Mouse (Mus musculus): ENCODE measurements around the gene Trim67.

- TF ChIP-seq CTCF (IDR thresholded peaks at IDR 0.05; ENCODE audit: borderline replicate concordance, control insufficient read depth, extremely low read depth, insufficient read depth, low read length, poor library complexity): no peak
- TF ChIP-seq POLR2A (IDR thresholded peaks at IDR 0.05; ENCODE audit: control insufficient read depth, extremely low read depth, insufficient read depth, low read length, poor library complexity): no peak
Observed at GRCm38 (mm10) chr8:124751191-124751590, 41.7 kb upstream of the Trim67 start.

All from thymus, adult 2 months (tissue).